Mouse (Mus musculus) midbrain, embryonic 11.5 days (tissue): ENCODE data around the gene Hdac9. TPM values are rescaled to one million over a fixed set of nuclear protein-coding genes. Genes with fewer than 3 reads are reported as not detected.

Source experiments
- ATAC-seq: fragments of 200-750 bp; cut with Nextera tagmentation; 2 replicates; pipeline ENCODE4 v1.8.0; 2017; ENCODE audit warnings: moderate TSS enrichment, moderate library complexity; ENCODE audit not compliant: low FRiP score
- DNase-seq: peaks from one replicate; pipeline ENCODE4 v3.0.0; 2015; ENCODE audit warnings: low spot score; ENCODE audit errors: missing footprints
- H3K27ac ChIP-seq: fragments of 300-500 bp; sonication (generic); 2 replicates; pipeline ENCODE4 v1.5.1; 2014; ENCODE audit warnings: low read depth, low read length
- H3K27me3 ChIP-seq: fragments of 300-500 bp; sonication (generic); 2 replicates; pipeline ENCODE4 v1.6.1; 2014; ENCODE audit warnings: mild to moderate bottlenecking, low read length, moderate library complexity, mixed read lengths; ENCODE audit not compliant: control insufficient read depth, insufficient read depth
- H3K36me3 ChIP-seq: fragments of 300-500 bp; sonication (generic); 2 replicates; pipeline ENCODE4 v1.6.1; 2014; ENCODE audit warnings: mild to moderate bottlenecking, low read length, moderate library complexity, mixed read lengths; ENCODE audit not compliant: control insufficient read depth, insufficient read depth
- H3K4me1 ChIP-seq: fragments of 300-500 bp; sonication (generic); 2 replicates; pipeline ENCODE4 v1.6.1; 2014; ENCODE audit warnings: low read length; ENCODE audit not compliant: control insufficient read depth, insufficient read depth
- H3K4me2 ChIP-seq: fragments of 300-500 bp; sonication (generic); 2 replicates; pipeline ENCODE4 v1.6.1; 2014; ENCODE audit warnings: mild to moderate bottlenecking, moderate library complexity
- H3K4me3 ChIP-seq: fragments of 300-500 bp; sonication (generic); 2 replicates; pipeline ENCODE4 v1.5.1; 2014; ENCODE audit warnings: low read depth, low read length
- H3K9ac ChIP-seq: fragments of 300-500 bp; sonication (generic); 2 replicates; pipeline ENCODE4 v1.6.1; 2014; ENCODE audit warnings: low read length
- H3K9me3 ChIP-seq: fragments of 300-500 bp; sonication (generic); 2 replicates; pipeline ENCODE4 v1.6.1; 2016; ENCODE audit warnings: low read length; ENCODE audit not compliant: control insufficient read depth
- WGBS: fragments of 180-500 bp; shearing (Covaris S2); extraction: QIAGEN DNeasy Blood & Tissue Kit; methylation state at CpG from one replicate; pipeline ENCODE4 v1.1.7; 2014; 5-methylcytosine and 5-hydroxymethylcytosine counted together
- polyA plus RNA-seq: library from polyadenylated mRNA; unstranded; fragments of >200 nt; fragmentation: Nextera tagmentation; extraction: Ambion mirVana; gene quantifications from 2 replicates; pipeline ENCODE4 v1.2.1, GENCODE M21; 2014

Gene Hdac9
- polyA plus RNA-seq, 1 experiment from 2014 or later = 14.1 TPM

- DNase-seq (no peak), ATAC-seq (no peak)
- no peak overlapping the region for H3K4me2 ChIP-seq
- H3K9me3 ChIP-seq = no peaks in the 10 kb centered on the region
- H3K36me3 ChIP-seq = no peaks in the 10 kb centered on the region
- H3K27ac ChIP-seq = no peak overlapping the region
- H3K9ac ChIP-seq = no peak overlapping the region
- H3K27me3 ChIP-seq = no peaks in the 10 kb centered on the region
- no peaks in the 10 kb centered on the region for H3K4me1 ChIP-seq
- WGBS = 68% methylated on average over 4 of the region's 4 CpGs
- no peak overlapping the region for H3K4me3 ChIP-seq
Observed at GRCm38 (mm10) chr12:34795487-34795886, 121.4 kb downstream of the Hdac9 start.

DNA sequence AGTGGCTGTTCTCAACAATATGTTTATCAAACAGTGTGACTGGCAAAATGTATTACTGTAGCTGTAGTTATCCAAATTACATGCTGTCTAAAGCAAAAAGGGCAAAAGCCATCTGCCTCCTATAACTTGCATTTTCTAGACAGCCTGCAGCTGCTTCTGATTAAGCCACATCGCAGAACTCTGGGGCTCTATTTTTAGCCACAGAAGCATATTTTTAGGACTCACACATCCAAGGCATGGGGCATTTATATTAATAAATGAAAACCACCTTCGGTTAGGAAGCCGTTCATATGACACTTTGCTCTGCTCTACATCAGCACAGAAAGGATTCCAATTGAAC lies 124.8 kb downstream of the Hdac9 start:
- Histone ChIP-seq H3K27ac (no peak overlapping the region), H3K9ac (no peak overlapping the region), H3K9me3 (no peaks in the 10 kb centered on the region), H3K4me2 (no peak overlapping the region), H3K4me3 (no peak overlapping the region), H3K36me3 (no peaks in the 10 kb centered on the region), H3K4me1 (no peaks in the 10 kb centered on the region), H3K27me3 (no peaks in the 10 kb centered on the region)
- ATAC-seq (no peak), DNase-seq (no peak)
- WGBS = 84% methylated on average over 3 of the region's 3 CpGs

GRCm38 (mm10) chr12:34791213-34792112 lies 125.4 kb downstream of the Hdac9 start:
- Histone ChIP-seq H3K9me3 (no peaks in the 10 kb centered on the region), H3K27me3 (no peaks in the 10 kb centered on the region), H3K4me2 (no peak overlapping the region), H3K4me1 (no peaks in the 10 kb centered on the region), H3K27ac (no peak overlapping the region), H3K9ac (no peak overlapping the region), H3K36me3 (no peaks in the 10 kb centered on the region), H3K4me3 (no peak overlapping the region)
- 86% methylated on average over 10 of the region's 10 CpGs for WGBS
- DNase-seq = no peak
- ATAC-seq = no peak

GRCm38 (mm10) chr12:34789031-34789982 lies 127.6 kb downstream of the Hdac9 start:
- 87% methylated on average over 10 of the region's 10 CpGs for WGBS
- no peaks in the 10 kb centered on the region for H3K9me3 ChIP-seq
- no peak for ATAC-seq

DNA sequence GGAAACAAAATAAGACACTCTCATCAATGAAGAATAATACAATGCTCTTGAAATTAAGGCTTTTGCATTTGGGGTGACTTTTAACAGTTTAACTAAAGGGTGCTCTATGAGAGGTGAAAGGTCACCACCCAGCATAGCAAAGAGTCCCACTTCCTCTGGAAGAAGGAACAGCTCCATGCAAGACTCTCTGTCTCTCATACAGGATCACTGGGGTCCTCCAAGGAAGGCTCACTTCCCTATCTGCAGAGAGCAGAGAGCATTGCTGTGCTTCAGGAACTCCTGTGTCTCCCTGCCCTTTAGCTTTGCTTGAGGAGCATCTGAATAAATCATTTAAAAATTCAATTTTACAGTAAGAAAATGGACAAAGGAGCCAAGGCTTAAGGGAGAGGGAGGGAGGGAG lies 129.5 kb downstream of the Hdac9 start:
- no peaks in the 10 kb centered on the region for H3K4me1 ChIP-seq
- no peaks in the 10 kb centered on the region for H3K9me3 ChIP-seq
- H3K27ac ChIP-seq = no peak overlapping the region
- no peak overlapping the region for H3K4me3 ChIP-seq
- ATAC-seq (no peak), DNase-seq (no peak)
- no peaks in the 10 kb centered on the region for H3K27me3 ChIP-seq
- no peak overlapping the region for H3K4me2 ChIP-seq
- no peak overlapping the region for H3K9ac ChIP-seq
- no peaks in the 10 kb centered on the region for H3K36me3 ChIP-seq

More at GRCm38 (mm10) chr12:34789031-34789982, 127.6 kb downstream of the Hdac9 start:
- Histone ChIP-seq H3K36me3 (no peaks in the 10 kb centered on the region), H3K27me3 (no peaks in the 10 kb centered on the region), H3K9ac (no peak overlapping the region), H3K27ac (no peak overlapping the region), H3K4me1 (no peaks in the 10 kb centered on the region), H3K4me3 (no peak overlapping the region), H3K4me2 (no peak overlapping the region)
- no peak for DNase-seq

DNA sequence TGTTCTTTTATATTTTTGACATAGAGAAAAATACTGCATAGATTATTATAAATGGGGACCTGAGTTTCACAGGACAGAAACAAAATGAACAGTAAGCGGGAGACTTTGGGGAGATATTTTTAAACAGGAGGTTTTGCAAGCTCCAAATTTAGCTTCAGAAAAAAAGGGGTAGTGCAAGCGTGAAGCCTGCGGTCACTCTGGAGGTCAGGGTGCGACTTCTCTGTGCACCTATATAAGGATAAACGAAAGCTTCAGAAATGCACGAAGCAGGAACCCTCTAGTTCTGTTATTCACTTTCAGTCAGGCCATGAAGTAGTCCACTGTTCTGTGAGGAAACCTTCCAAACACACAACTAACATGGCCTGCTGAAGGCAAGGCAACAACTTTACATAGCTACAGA lies 133.3 kb downstream of the Hdac9 start:
- Histone ChIP-seq H3K4me2 (no peak overlapping the region), H3K9me3 (no peaks in the 10 kb centered on the region), H3K4me1 (no peaks in the 10 kb centered on the region), H3K27me3 (no peaks in the 10 kb centered on the region), H3K9ac (no peak overlapping the region), H3K36me3 (no peaks in the 10 kb centered on the region), H3K27ac (no peak overlapping the region), H3K4me3 (no peak overlapping the region)
- WGBS = 90% methylated on average over 6 of the region's 6 CpGs
- ATAC-seq (no peak), DNase-seq (no peak)

- Histone ChIP-seq H3K27ac (no peak overlapping the region), H3K4me2 (no peak overlapping the region), H3K4me3 (no peak overlapping the region), H3K36me3 (no peaks in the 10 kb centered on the region), H3K4me1 (no peaks in the 10 kb centered on the region; the same call in 1 of the 2 replicates), H3K9me3 (no peaks in the 10 kb centered on the region), H3K27me3 (no peaks in the 10 kb centered on the region), H3K9ac (no peak overlapping the region)
- 84% methylated on average over 6 of the region's 6 CpGs for WGBS
- DNase-seq (no peak), ATAC-seq (no peak)
Observed at GRCm38 (mm10) chr12:34779368-34779957, 137.4 kb downstream of the Hdac9 start.

- no peaks in the 10 kb centered on the region; the same call in 1 of the 2 replicates for H3K4me1 ChIP-seq
- no peak overlapping the region for H3K4me2 ChIP-seq
- H3K9ac ChIP-seq = no peak overlapping the region
- no peak overlapping the region for H3K27ac ChIP-seq
- H3K4me3 ChIP-seq = no peak overlapping the region
- 30% methylated on average over 3 of the region's 3 CpGs for WGBS
- no peaks in the 10 kb centered on the region for H3K36me3 ChIP-seq
- no peaks in the 10 kb centered on the region for H3K9me3 ChIP-seq
- H3K27me3 ChIP-seq = no peaks in the 10 kb centered on the region
- ATAC-seq (no peak), DNase-seq (no peak)
Observed at GRCm38 (mm10) chr12:34776170-34776569, 140.7 kb downstream of the Hdac9 start.
